Mouse (Mus musculus) heart, postnatal 0 days (tissue): ENCODE data around the gene Cdc42se1. TPM values are rescaled to one million over a fixed set of nuclear protein-coding genes. Genes with fewer than 3 reads are reported as not detected.

Experiments
- ATAC-seq: fragments of 200-750 bp; cut with Nextera tagmentation; 2 replicates; pipeline ENCODE4 v1.8.0; 2017; ENCODE audit warnings: low read depth, moderate number of reproducible peaks, moderate library complexity; ENCODE audit not compliant: insufficient read depth
- DNase-seq: peaks from one replicate; pipeline ENCODE4 v3.0.0-alpha.2; 2016; ENCODE audit warnings: low spot score
- H3K27ac ChIP-seq: fragments of 300-500 bp; sonication (generic); 2 replicates; pipeline ENCODE4 v1.5.1; 2014; ENCODE audit warnings: low read depth, mild to moderate bottlenecking
- H3K27me3 ChIP-seq: fragments of 300-500 bp; sonication (generic); 2 replicates; pipeline ENCODE4 v1.6.1; 2014; ENCODE audit warnings: low read length, mixed read lengths; ENCODE audit not compliant: control insufficient read depth, insufficient read depth
- H3K36me3 ChIP-seq: fragments of 300-500 bp; sonication (generic); replicated peaks from 2 replicates; pipeline ENCODE4 v1.6.1; 2014; ENCODE audit warnings: low read length, mixed read lengths; ENCODE audit not compliant: control insufficient read depth, insufficient read depth
- H3K4me1 ChIP-seq: fragments of 300-500 bp; sonication (generic); 2 replicates; pipeline ENCODE4 v1.6.1; 2014; ENCODE audit warnings: antibody characterized with exemption; ENCODE audit not compliant: control insufficient read depth, insufficient read depth
- H3K4me2 ChIP-seq: fragments of 300-500 bp; sonication (generic); 2 replicates; pipeline ENCODE4 v1.6.1; 2014; ENCODE audit warnings: low read depth, mild to moderate bottlenecking, low read length, moderate library complexity
- H3K4me3 ChIP-seq: fragments of 300-500 bp; sonication (generic); 2 replicates; pipeline ENCODE4 v1.5.1; 2014; ENCODE audit warnings: low read depth, low read length
- H3K9ac ChIP-seq: fragments of 300-500 bp; sonication (generic); replicated peaks from 2 replicates; pipeline ENCODE4 v1.6.1; 2014; ENCODE audit warnings: low read depth, low read length, mixed read lengths
- H3K9me3 ChIP-seq: fragments of 300-500 bp; sonication (generic); replicated peaks from 2 replicates; pipeline ENCODE4 v1.6.1; 2016; ENCODE audit warnings: low read length; ENCODE audit not compliant: control insufficient read depth
- CTCF ChIP-seq: IDR thresholded peaks from 2 replicates; pipeline ENCODE4 v1.5.1; 2016; ENCODE audit warnings: antibody characterized with exemption, control low read depth, low read depth
- EP300 ChIP-seq: IDR thresholded peaks from 2 replicates; pipeline ENCODE4 v1.6.1; 2016; ENCODE audit warnings: antibody characterized with exemption, low read depth
- WGBS: fragments of 180-500 bp; shearing (Covaris S2); extraction: QIAGEN DNeasy Blood & Tissue Kit; methylation state at CpG from one replicate; pipeline ENCODE4 v1.1.7; 2014; 5-methylcytosine and 5-hydroxymethylcytosine counted together
- polyA plus RNA-seq: library from polyadenylated mRNA; unstranded; fragments of >200 nt; fragmentation: Nextera tagmentation; extraction: Ambion mirVana; gene quantifications from 2 replicates; pipeline ENCODE4 v1.2.1, GENCODE M21; 2015
- total RNA-seq: library from RNA; depleted of rRNA; stranded (reverse); fragments of >200 nt; gene quantifications from 2 replicates; pipeline ENCODE4 v1.2.3, GENCODE M21; 2014; ENCODE audit warnings: low replicate concordance

Gene Cdc42se1
- total and polyA plus RNA-seq, 2 experiments from 2014 or later = 33.6 to 78.2 TPM

DNA sequence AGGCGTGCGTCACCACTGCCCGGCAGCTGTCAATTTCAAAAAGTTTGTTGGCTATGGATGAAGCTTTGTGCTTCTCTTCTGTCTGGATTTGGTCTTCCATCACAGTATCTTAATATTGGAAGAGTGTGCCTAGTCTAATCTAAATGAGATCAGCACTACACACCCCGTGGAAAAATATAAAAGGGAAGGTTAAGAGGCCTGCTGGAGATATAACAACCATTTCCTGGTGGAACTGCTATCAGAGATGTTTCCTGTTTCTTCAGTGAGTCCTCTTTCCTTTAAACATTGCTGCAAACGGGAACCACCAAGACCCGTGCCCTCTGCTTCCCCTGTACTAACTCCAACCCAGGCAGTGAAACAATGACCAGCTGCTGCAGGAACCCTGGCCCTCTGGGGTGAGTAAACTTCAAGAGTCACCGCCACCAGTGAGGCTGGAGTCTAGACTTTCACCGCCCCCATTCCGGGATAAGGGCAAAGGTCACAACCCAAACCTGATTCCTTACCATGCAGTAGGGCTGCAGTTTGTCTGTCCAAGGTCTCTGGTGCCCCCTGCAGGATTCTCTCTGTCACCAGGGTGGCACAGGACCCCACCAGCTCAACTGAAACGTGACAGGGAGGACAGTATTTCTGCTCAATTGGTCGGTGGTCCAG, 34.7 kb downstream of the Cdc42se1 start:
- H3K4me1 ChIP-seq = no peaks in the 10 kb centered on the region
- no peak overlapping the region for H3K4me2 ChIP-seq
- no peaks in the 10 kb centered on the region for H3K27me3 ChIP-seq
- H3K9ac ChIP-seq = no peak overlapping the region
- ATAC-seq = peak; percentile 66
- no peak overlapping the region for H3K27ac ChIP-seq
- H3K36me3 ChIP-seq = peaks cover 77% of the 10 kb centered on the region
- TF ChIP-seq EP300 = no peak
- peak; percentile 69 for TF ChIP-seq CTCF
- H3K9me3 ChIP-seq = no peaks in the 10 kb centered on the region
- no peak overlapping the region for H3K4me3 ChIP-seq
- no peak for DNase-seq
- whole genome bisulfite sequencing = 49% methylated on average over 11 of the region's 11 CpGs

DNA sequence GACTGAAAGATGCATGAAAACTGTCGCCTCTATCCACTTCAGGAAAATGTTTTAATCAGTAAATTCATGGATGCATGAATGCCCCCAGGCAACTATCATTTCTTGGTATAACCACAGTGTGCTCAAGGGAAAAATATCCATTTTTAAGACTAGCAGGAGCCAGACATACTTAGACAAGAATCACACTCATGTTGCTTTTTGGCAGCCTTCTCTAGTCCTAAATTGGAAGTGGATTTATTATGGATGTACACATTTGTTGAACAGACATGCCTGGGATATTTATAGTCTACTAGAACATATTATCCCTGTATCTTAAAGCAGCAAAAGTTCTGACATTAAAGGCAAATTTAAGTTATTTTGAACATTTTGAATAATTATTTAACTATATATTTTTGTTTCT, 36.2 kb downstream of the Cdc42se1 start:
- H3K27me3 ChIP-seq = no peaks in the 10 kb centered on the region
- H3K9ac ChIP-seq = no peak overlapping the region
- H3K4me3 ChIP-seq = no peak overlapping the region
- no peak overlapping the region for H3K4me2 ChIP-seq
- no peaks in the 10 kb centered on the region for H3K4me1 ChIP-seq
- H3K36me3 ChIP-seq = peaks cover 73% of the 10 kb centered on the region
- no peak overlapping the region for H3K27ac ChIP-seq
- DNase-seq (no peak), ATAC-seq (no peak)
- no peaks in the 10 kb centered on the region for H3K9me3 ChIP-seq
- 74% methylated on average over 1 of the region's 1 CpGs for WGBS
- TF ChIP-seq CTCF = no peak
- no peak for TF ChIP-seq EP300

DNA sequence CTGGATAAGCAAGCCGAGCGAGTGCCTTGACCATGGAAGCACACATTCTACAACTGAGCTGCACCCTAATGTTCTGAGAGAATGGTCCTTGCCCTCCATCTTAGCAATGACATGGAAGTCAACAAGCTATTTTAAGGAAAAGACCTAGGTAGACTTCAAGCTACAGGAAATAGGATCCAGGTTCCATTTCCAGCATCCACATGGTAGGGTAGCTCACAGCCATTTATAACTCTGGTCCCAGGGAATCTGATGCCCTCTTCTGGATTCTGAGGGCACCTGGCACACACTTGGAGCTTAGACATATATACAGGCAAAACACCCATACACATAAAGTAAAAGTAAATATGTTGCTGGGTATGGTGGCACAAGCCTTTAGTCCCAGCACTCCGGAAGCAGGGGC, 37.5 kb downstream of the Cdc42se1 start:
- Histone ChIP-seq H3K36me3 (peaks cover 63% of the 10 kb centered on the region), H3K9me3 (no peaks in the 10 kb centered on the region), H3K9ac (no peak overlapping the region), H3K27ac (no peak overlapping the region), H3K4me1 (no peaks in the 10 kb centered on the region), H3K4me3 (no peak overlapping the region), H3K4me2 (no peak overlapping the region), H3K27me3 (no peaks in the 10 kb centered on the region)
- 95% methylated on average over 3 of the region's 3 CpGs for WGBS
- no peak for DNase-seq
- no peak for ATAC-seq
- no peak for TF ChIP-seq CTCF
- TF ChIP-seq EP300 = no peak

DNA sequence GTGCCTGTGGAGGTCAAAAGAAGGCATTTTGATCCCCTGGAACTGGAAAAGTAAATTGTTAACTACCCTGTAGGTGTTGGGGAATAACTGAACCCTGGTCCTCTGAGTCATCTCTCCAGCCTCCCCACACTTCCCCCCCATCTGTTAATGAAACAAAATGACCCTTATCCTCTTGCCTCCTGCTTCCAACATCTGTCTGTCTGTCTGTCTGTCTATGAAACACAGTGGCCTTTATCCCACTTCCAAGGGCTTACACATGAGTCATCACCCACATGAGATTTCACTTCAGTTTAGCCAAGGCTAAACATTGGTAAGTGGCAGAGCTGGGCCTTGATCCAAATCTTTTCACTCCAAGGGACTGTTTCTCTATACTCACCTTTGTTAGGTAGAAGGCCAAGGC, 39.3 kb downstream of the Cdc42se1 start:
- DNase-seq (no peak), ATAC-seq (no peak)
- Histone ChIP-seq H3K4me3 (no peak overlapping the region), H3K27ac (no peak overlapping the region), H3K36me3 (peaks cover 49% of the 10 kb centered on the region), H3K27me3 (no peaks in the 10 kb centered on the region), H3K9me3 (no peaks in the 10 kb centered on the region), H3K4me1 (no peaks in the 10 kb centered on the region), H3K9ac (no peak overlapping the region), H3K4me2 (no peak overlapping the region)
- no peak for TF ChIP-seq CTCF
- no peak for TF ChIP-seq EP300

DNA sequence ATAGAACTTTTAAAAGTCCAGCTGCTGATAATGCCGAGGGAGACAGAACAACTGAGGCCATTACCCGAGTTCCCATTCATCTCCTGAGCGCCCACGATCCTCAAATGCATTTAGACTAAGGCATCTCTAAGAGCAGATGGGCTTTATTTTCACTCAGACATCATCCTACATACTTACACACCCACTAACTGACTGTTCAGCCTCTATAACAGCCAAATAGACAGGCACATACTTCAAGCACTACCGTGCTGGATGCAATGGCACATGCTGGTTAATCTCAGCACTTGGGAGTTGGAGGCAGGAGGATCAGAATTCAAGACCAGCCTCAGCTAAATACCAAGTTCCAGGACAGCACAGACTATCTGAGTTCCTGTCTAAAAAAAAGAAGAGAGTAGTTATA, 41.3 kb downstream of the Cdc42se1 start:
- H3K4me1 ChIP-seq = no peaks in the 10 kb centered on the region
- no peaks in the 10 kb centered on the region for H3K9me3 ChIP-seq
- H3K9ac ChIP-seq = no peak overlapping the region
- H3K4me2 ChIP-seq = no peak overlapping the region
- 64% methylated on average over 5 of the region's 5 CpGs for WGBS
- TF ChIP-seq CTCF (no peak), EP300 (no peak)
- H3K27me3 ChIP-seq = no peaks in the 10 kb centered on the region
- peaks cover 31% of the 10 kb centered on the region for H3K36me3 ChIP-seq
- H3K27ac ChIP-seq = no peak overlapping the region
- H3K4me3 ChIP-seq = no peak overlapping the region
- DNase-seq (no peak), ATAC-seq (no peak)

DNA sequence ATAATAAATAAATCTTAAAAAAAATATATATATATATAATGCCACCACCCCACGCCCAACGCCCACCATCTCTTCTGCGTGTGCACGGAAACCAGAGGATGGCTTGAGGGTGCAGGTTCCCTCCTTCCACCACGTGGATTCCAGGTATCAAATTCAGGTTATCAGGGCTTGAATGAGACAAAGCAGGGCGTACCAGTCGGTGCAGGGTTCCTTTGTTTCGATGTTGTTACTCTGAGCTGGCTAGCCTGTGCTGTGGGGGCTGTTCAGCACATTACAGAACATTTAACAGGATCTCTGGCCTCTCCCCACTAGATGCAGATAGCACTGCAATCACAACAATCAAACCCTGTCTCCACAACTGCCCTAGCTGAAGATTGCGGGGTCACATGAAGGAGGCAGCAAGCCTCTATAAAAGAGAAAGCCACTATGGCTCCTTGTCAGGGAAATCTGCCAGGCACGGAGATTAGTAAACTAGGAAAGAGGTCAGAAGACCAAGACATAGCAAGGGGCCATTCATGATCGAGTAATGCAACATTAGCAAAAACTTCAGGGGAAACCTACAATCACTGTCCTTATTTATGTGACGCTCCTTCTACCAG, 42.3 kb downstream of the Cdc42se1 start:
- H3K9ac ChIP-seq = no peak overlapping the region
- H3K9me3 ChIP-seq = no peaks in the 10 kb centered on the region
- no peaks in the 10 kb centered on the region for H3K27me3 ChIP-seq
- WGBS = 76% methylated on average over 12 of the region's 12 CpGs
- no peak overlapping the region for H3K4me3 ChIP-seq
- no peaks in the 10 kb centered on the region for H3K4me1 ChIP-seq
- H3K27ac ChIP-seq = no peak overlapping the region
- TF ChIP-seq EP300 (no peak), CTCF (no peak)
- H3K4me2 ChIP-seq = no peak overlapping the region
- no peak for DNase-seq
- peaks cover 25% of the 10 kb centered on the region for H3K36me3 ChIP-seq
- no peak for ATAC-seq
